Mouse (Mus musculus): ENCODE data around the gene Lama4.

- TF ChIP-seq CTCF (IDR thresholded peaks at IDR 0.05) (no peak), POLR2A (IDR thresholded peaks at IDR 0.05; ENCODE audit: insufficient read depth, low read depth, low read length) (no peak), EP300 (IDR thresholded peaks at IDR 0.05; ENCODE audit: insufficient read depth, low read depth, low read length) (no peak)
Observed at GRCm38 (mm10) chr10:39158306-39158705, 193.0 kb downstream of the Lama4 start.

Measured in heart, adult 2 months (tissue).